Mouse (Mus musculus) E14TG2a.4 (cell line): Measurements from ENCODE around the gene Cenpe.

Experiments
- CTCF ChIP-seq: conservative IDR thresholded peaks from 2 replicates; pipeline ENCODE4 v1.5.1; 2014; ENCODE audit warnings: low read length
- NANOG ChIP-seq: IDR thresholded peaks from 2 replicates; pipeline ENCODE4 v1.6.1; 2014; ENCODE audit warnings: borderline replicate concordance, low read length, mixed read lengths
- POU5F1 ChIP-seq: IDR thresholded peaks from 2 replicates; pipeline ENCODE4 v1.6.1; 2014; ENCODE audit warnings: low read length, borderline replicate concordance

GRCm38 (mm10) chr3:135289148-135289547 is 76.8 kb downstream of the Cenpe start:
- TF ChIP-seq CTCF (no peak), POU5F1 (no peak), NANOG (no peak)
